Mouse (Mus musculus) heart, postnatal 4 days (tissue): Measurements from ENCODE around the gene Slc22a4. TPM values are rescaled to one million over a fixed set of nuclear protein-coding genes. Genes with fewer than 3 reads are reported as not detected.
"Not testable (repeated sequence)": the region's sequence is repeated elsewhere in the genome, so short reads cannot be mapped to it uniquely, and the experiment has no call there.

ENCODE experiments used
- DNase-seq: peaks from one replicate; pipeline ENCODE4 v3.0.0; 2021
- total RNA-seq, 2 experiments: library from RNA; stranded (reverse); gene quantifications; 2 replicates each; pipeline ENCODE4 v1.2.3; 2021

Slc22a4 gene
- total RNA-seq, 2 experiments from 2014 or later = 0.86 to 1.4 TPM

GRCm38 (mm10) chr11:54004734-54005133, 23.2 kb downstream of the Slc22a4 start:
- DNase-seq = no peak

DNA sequence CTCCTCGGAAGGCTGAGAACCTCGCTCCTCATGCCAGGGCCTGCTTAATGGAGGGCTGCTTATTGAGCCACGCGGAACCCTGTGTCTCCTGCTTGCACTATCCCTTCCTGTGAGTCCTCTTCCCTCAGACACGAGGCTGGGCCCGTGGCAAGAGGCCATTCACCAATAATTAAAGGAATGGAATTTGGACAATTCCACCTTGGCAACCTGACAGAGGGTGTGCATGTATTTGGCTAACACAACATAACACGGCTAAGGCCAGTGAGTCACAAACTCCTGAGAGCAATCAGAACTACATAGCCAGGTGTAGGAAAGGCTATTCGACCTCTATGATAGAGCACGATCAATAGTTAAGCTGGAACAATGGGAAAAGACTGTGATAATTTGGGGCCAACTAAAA, 23.7 kb downstream of the Slc22a4 start:
- DNase-seq = peak; percentile 51

- peak; percentile 74 for DNase-seq
These were observed 24.9 kb downstream of the Slc22a4 start for GRCm38 (mm10) chr11:54002761-54003717.

GRCm38 (mm10) chr11:54002147-54002760, 25.6 kb downstream of the Slc22a4 start:
- DNase-seq = peak; percentile 75

- no peak for DNase-seq
These were observed 30.2 kb downstream of the Slc22a4 start for GRCm38 (mm10) chr11:53997661-53998060.

- DNase-seq = no peak
These were observed 35.6 kb downstream of the Slc22a4 start for GRCm38 (mm10) chr11:53992264-53992663.

DNA sequence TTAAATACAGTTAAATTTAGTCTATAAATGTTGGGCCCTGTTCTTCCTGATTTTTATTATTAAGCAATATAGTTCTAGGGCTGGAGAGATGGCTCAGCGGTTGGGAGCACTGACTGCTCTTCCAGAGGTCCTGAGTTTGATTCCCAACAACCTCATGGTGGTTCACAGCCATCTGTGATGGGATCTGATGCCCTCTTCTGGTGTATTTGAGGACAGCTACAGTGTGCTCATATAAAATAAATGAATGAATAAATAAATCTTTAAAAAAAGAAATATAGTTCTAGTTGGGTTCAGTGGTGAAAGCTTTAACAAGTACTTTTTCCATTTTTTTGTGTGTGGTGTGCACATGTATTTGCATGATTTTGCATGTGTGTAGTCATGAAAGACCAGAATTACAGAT, 38.7 kb downstream of the Slc22a4 start:
- DNase-seq = no peak

DNA sequence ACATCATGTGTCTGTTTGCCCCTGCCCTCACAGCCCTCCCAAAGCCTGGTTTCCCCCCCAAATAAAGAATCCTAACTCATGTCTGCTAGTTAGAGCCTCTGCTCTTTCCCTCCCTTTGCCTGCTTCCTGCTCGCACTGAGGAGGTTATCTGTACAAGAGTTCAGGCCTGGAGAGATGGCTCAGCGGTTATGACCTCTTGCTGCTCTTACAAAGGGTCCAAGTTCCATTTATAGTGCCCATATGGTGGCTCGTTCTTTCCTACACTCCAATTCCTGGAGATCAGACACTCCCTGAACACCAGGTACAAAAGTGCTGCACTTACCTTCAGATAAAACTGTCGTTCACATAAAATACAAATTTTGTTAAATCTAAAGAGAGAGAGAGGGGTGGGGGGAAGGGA, 39.8 kb downstream of the Slc22a4 start:
- no peak for DNase-seq

GRCm38 (mm10) chr11:53981396-53981795, 46.5 kb downstream of the Slc22a4 start:
- DNase-seq = no peak

DNA sequence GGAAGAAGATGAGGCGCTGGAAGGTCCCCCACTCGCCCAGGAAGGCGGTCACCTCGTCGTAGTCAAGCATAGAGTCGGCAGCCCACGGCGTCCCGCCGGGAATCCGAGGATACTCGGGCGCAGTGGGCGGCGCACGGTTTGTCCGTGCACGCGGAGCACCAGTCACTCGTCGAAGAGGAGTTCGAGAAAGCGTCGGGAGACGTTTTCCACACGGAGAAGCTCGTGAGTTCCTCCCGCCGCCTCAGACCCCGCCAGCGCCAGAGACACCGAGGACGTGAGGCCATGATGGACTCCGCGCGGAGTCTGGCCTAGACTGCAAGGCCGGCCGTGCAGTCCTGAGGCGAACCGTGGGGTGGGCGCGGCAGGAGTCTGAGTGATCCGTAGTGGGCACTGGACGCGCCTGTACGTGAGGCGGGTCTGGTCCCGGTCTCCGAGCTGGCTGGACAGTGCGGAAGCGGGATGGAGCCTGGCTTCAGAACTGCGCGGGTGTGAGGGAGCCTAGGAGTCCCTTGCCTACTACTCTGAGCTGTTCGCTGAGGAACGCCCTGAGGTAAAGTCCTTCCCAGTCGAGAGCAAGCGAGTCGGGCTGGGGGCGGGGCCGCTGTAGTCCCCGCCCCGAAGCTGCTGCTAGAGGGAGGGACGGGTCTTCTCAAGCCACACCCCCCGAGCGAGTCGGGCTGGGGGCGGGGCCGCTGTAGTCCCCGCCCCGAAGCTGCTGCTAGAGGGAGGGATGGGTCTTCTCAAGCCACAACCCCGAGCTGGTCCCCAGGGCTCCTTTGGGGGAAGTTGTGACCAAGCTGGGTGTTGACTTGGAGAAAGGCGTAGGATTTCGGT, 47.9 kb downstream of the Slc22a4 start, which contains the start of gene Slc22a21:
Gene Slc22a21 (minus strand): TSS at position 545 of the 834 bp plus-strand sequence.
- DNase-seq = peak; percentile 85

GRCm38 (mm10) chr11:53979456-53979787, 48.5 kb downstream of the Slc22a4 start:
- DNase-seq = not testable (repeated sequence)

DNA sequence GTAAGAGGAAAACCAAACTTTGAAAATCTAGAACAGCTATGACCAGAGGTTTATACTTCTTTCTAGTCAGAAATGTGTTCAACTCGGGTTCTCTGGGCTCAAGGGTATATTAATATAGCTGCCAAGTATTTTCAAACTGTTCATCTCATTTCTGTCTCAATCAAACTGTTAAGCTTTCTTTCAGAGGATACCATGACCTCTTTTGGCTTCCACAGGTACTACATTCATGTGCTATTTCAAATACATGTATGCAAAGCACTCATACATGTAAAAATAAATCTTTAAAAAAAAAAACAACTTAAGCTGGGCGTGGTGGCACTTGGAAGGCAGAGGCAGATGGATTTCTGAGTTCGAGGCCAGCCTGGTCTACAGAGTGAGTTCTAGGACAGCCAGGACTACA, 50.2 kb downstream of the Slc22a4 start:
- DNase-seq = no peak

DNA sequence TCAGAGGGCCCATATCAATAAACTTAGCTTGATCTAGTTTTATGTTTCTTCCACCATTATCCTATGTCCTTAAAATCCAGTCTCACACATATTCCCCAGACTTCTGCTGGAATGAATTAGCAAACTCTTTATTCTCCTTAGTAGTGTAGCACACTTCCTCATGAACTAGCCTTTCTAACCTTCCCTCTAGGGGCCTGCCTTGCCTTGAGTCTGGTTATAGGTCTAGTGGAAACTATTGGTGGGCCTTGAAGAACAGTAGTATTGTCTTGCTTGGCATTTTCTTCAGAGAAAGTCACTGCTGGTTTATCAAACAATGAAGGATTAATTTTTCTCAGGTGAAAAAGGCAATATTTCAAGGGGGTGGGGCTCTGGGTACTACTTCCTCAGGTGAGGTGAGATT, 52.3 kb downstream of the Slc22a4 start:
- DNase-seq = no peak

DNA sequence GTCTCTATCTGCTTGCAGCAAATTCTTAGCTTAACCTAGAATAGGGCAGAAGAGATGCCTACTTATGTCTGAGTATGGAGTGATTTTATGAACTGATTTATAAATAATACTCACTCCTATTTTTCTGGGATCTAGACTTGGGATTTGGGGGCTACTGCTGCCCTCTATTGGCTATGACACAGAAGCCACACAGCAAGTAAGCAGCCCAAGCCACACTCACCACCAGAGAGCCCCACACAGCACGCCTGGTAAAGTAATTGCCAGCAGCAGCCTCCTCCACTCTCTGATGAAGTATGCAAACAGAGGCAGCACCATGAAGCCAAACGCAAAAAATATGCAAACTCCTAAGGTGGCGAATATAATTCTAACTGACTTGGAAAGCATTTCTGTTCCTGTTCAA, 68.9 kb downstream of the Slc22a4 start:
- peak; percentile 12 for DNase-seq

DNA sequence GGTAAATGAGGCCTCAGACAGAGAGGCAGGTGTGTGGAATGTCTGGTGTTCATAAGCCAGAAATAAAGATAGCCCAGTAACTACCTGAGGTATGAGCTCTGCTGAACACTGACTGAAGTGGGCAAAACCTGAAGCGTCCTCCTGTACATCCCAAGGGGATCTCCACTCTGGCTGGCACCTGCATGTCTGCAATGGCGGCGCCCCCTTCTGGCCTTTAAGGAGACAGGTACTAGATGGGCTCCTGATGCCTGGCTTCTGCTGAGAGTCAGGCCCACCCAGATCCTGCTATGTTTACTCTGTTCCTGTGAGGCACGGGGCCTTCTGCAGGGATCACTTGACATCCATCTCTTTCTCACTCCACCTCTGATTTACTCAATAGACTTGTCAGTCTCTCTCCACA, 69.7 kb downstream of the Slc22a4 start:
- peak; percentile 18 for DNase-seq

- DNase-seq = no peak
These were observed 71.3 kb downstream of the Slc22a4 start for GRCm38 (mm10) chr11:53956636-53957035.

DNA sequence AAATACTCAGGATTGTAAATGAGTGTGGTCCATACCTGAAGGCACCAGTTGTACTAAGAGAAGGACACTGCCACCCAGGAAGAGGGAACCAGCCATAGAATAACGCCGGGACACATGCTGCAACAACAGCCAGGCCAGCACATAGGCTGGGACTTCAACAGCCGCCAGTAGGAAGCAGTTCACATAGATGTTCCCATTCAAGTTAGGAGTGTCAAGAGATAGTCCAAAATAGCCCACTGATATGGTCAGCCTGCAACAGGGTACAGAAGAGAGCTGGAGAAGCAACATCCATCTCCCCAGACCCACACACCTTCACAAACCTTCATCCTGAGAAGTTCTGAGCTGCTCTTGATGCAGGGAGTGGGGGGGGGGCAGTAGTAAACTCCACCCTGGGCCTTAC, 73.2 kb downstream of the Slc22a4 start:
- no peak for DNase-seq

DNA sequence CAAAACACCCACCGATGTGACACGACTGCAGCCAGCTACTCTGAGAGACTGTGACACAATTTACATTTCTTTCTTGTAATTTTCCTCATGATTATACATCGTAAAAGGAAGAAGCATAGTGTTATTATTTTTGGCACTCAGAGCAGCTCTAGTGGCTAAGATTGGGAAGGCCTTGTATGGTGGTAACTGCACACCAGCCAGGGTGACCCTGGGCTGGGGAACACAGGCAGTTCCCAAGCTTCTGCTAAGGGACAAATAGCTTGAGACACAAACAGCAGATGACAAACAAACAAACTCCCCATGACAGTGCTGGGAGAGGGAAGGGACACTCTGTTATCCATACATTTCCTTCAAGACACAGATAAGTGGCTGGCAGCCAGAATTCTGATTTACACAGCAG, 77.8 kb downstream of the Slc22a4 start:
- DNase-seq = peak; percentile 11
